Mouse (Mus musculus) adrenal gland, postnatal 4 days (tissue): ENCODE measurements around the gene Snd1. TPM values are rescaled to one million over a fixed set of nuclear protein-coding genes. Genes with fewer than 3 reads are reported as not detected.

Experiments used
- DNase-seq, 2 experiments: peaks; one replicate each; pipeline ENCODE4 v3.0.0; 2021 to 2022; ENCODE audit warnings: low spot score in 2 of 2, mixed read lengths in 2 of 2
- total RNA-seq, 2 experiments: library from RNA; stranded (reverse); gene quantifications; 2 replicates each; pipeline ENCODE4 v1.2.3; 2021

The Snd1 gene
- total RNA-seq, 2 experiments from 2014 or later: 148 to 163 TPM

DNA sequence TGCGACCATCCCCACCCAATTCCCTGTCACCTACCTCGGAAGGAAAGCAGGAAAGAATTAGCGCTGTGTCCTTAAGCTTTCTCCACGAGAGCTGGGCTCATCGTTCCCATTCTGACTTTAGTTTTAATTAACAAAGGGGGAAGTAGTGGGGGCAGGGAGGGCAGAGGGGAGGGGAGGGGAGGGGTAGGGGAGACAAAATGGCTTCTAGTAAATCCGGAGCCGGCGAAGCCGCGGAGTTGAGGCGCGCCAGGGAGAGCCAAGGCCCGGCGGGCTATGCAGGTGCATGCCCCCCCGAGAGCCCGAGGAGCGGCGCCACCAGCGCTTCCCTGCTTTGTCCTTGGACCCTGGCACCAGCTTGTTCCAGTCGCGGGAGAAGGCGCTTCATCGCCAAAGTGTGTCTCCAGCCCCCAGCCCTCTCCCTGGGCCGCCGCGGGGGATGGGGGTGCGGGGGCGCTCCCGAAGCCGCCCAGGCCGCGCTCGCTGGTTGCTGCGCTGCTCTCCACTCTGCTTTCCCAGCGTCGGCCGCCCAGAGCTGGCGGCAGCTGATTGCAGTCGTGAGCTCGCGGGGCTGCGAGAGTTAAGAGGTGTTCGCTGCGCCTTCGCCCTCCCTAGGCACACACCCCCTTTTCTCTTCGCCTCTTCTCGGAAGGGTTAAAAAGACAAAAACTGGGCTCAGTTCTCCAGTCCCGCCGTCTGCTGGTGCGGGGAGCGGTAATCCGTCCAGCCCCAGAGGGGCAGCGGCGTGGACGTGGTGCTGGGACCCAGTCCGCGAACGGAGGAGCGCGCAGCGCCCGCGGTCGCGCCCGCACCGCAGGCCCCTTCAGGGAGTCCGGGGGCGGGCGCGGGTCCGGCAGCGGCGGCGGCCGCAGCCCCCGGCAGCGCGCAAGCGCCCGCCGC lies 357.2 kb downstream of the Snd1 start:
- no peak for DNase-seq

DNA sequence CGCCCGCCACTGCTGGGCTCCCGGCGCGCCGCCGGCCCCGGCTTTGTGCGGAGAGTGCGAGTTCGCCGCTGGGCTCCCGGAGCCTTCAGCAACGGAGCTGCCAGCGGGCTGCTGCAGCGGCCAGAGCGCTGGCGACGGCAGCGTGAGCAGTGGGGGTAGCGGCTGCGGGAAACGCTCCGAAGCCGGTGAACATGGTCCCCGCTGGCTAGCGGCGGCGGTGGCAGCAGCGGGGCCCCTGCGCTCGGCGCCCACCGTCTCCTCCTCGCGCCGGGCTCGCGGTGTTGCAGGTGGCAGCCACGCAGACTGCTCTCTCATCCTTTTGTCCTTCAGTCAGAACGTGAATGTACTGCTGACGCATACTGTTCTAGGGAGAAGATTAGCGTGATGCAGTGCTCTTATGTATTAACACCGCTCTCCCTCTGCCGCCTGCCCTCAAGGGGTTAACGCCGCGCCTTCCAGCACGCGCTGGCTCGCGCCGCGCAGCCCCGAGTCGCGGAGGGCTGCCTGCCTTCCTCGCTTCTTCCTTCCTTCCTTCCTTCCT lies 357.9 kb downstream of the Snd1 start:
- no peak for DNase-seq

DNA sequence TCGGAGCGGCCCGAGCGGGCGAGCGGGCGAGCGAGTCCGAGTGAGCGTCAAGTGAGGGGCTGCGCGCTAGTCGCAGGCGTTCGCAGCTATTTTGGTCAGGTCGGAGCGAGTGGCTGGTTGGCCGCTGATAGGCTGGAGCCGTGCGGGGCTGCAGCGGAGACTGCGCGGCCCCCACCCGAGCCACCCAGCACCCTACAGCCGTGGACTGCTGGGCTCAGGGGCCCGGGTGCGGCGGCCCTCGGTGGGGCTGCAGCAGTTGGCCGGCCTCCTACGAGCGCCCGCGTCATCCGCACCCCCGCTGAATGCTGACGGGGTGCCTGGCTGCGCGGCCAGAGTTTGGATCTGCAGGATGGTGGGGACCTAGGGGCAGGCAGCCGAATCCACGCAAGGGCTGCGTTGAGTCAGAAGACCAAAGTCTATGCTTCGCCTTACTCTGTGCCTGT lies 358.5 kb downstream of the Snd1 start:
- DNase-seq: no peak

DNA sequence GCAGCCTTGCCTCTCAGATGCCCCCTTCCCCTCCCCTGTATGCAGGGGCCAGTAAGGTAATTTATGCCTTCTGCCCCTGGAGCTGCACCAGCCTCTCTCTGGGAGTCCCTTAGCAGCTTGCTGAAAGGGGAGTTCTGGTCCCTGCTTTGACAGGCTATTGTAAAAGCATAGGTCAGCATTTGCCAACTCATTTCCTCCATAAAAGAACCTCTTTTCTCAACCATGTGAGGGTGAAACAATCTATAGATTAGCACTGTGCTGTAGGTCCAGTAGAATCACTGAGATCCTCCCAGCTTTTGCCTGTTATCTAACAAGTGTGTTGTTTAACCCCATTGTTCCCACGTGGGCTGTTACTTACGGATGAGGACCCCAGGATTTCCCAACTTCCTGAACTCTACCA lies 359.1 kb downstream of the Snd1 start:
- DNase-seq: no peak

DNA sequence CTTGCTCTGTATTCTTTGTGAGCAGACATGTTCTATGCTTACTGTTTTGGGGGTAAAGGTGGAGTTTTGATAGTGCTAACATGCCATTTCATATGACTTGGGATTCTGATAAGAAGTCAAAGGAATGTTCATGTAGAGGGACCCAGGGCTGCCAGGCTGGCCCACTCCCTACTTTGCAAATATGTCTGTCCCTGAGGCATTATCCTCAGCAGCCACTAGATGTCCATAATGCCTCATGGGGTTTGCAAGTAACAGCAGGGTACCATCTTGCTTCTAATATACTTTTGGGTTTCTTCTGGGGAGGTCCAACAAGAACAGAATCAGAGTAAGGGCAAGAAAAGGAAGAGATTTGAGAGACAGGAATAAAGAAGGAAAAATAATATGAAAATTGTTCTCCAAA lies 361.7 kb downstream of the Snd1 start:
- no peak for DNase-seq

DNA sequence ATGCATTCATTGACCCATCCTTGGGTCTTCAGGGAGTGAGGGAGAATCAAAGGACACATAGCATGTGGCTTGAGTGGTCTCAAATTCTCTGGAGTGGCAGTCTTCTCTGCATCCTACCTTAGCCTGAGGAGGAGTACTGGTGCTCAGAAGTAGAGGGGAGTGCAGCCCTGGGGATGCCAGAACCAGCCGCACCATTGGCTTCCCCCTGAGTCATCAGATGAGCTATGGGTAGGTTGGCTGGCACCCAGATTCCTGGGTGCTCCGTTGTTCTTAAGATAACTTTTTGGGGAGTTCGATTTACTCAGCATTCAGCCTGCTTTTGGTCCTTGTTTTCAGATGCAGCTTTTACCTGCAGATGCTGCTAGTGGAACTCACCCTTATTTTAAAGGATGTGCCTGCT lies 366.6 kb downstream of the Snd1 start:
- DNase-seq: no peak

DNA sequence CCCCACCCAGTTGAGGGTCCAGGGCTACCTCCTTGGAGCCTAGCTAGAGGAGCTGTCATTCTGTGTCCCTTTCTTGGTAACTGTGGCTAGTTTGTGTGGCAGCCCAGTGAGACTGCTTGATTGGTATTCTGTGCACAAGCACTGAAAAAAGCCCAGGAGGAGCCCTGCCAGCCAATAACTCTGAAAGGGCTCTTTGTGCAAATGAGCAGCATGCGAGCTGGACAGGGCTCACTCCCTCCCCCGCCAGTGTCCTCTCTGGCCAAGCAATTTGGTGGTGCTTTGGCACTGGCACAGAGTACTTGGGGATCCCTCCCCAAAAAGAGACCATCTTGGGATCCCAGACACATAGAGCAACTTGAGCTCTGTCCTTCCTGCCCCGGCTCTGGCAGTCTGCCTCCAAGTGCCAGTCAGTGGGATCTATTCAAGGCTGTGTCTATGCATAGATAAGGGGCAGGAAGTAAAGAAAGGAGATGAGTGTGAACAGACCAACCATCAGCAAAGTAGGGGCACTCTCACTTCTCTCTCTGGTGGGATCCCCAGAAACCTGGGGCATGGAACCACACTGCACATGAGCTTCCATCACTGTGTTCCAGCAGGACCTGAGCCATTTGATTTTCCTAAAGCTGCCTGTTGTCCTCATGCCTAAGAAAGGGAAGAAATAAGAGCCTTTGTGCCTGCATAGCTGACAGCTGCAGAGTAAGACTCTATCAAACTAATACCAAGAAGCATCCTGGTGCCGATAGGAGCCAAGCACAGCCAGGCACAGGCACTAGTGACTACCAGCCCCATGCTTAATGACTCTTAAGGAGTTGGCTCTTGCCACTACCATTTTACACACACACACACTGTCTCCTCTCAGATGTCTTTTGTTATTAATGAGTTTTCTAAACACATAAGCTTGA lies 367.7 kb downstream of the Snd1 start:
- no peak for DNase-seq

DNA sequence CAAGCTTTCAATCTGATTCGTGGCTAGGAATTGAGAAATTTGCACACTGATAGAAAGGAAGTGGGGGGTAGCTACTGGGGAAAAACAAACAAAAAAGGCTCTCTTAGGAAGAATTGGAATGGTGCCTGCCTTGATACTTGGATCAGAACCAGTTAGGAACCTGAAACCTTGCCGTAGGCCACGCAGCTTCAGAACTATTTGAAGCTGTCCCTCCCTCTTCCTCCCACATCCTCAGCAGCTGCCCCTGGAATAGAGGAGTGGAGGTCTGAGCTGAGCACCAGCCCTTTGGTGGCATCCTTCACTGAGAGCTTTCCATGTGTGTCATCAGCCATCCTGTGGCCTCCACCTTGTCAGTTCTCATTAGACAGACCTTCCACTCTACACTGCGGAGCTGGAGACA lies 370.7 kb downstream of the Snd1 start:
- DNase-seq: no peak

DNA sequence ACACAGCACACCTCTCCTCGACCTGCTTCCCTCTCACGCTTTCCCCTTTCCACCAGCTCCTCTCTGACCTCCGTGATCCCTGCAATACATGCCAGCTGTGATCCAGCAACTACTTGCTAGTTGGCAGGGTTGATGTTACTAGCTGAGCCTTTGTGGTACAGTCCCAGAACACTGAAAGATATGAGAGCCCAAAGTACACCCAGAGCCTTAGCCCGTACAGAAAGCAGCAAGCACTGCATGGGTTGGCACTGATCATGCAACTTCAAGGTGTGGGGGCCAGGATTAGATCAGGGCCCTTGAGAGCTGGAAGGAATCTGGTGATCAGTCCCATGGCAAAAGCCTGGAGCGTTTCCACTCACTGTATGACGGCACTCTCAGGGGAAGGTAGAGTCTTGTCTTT lies 372.7 kb downstream of the Snd1 start:
- no peak for DNase-seq

DNA sequence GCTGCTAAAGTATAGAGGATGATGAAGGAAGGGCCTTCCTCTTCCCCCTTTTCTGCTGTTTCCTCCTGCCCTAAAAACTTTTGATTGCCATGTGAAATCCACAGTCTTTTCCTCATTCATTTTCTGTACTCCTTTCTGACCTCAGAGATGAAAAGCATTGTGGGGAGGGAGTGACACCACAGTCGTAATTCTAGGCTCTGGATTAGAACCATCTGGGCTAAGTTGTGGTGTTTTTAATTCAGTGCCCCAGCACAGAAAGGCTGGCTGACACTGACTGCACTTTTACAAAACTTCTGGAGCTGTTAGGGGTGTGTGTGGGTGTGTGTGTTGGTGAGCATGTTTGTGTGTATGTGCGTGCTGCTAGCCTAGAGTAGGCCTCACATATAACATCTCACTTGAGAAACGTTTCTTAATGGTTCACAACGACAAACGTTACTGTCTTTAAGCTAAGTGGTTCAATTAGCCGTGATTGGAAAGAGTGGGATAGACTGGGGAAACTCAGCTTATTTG lies 373.4 kb downstream of the Snd1 start:
- no peak for DNase-seq

DNA sequence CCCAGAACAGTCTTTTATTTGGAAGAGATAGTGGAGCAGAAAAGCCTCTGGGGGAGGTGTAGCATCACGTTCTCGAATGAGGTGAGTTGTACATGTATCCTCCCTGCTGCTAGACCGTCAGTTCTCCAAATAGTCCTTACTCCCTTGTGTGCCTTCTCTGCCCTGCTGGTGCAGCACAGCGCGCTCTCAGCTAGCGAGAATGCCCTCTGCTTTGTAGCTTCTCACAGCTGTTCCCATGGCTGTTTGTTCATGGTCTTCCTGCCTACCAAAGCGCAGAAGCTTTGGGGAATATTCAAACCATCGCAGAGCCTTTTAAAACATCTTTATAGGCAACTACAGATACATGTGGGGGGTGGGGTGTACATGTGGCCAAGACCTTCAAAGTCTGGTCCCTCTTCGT lies 374.0 kb downstream of the Snd1 start:
- DNase-seq: no peak

DNA sequence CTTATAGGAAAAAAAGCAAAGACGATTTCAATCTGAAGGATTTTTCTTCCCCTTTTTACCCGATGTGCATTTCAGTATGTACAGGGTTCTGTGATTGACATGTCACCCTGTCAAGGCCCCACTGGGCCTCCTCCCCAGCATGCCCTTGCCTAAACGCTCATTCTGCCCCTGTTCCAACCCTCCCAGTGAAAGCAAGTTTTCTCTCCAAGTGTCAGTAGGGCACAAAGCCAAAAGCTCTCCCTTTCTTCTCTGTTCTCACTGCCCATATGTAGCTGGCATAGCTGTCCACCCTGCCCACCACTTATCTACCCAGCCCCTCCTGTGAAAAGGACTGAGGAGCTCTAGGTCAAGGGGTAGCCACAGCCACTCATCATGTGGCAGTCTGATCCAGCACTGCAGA lies 374.4 kb downstream of the Snd1 start:
- DNase-seq: no peak

DNA sequence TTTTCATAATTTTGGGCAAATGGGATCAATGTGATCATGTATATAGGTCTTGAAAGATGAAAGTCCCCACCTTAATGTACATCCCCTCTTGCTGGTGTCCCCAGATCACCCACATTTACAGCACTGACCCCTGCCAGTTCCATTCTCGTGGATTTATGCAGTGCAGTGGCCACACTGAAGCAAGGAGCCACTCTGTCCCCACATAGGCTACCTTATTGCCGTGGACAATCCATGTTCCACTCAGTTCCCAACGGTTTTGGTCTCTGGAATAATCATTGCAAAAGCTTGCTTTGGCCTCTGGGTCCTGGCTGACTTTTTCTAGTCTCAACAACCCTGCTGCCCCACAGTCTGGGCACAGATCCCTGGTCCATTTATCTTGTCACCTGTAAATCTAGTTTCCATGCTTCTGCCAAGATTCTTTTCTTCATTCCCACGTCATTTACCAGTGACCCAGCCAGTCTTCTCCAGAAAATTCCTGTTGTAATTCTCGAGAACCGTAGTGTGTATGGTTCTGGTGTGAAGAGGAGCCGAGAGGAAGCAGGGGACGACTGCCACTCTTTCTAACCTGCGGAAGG lies 375.5 kb downstream of the Snd1 start:
- DNase-seq: no peak

DNA sequence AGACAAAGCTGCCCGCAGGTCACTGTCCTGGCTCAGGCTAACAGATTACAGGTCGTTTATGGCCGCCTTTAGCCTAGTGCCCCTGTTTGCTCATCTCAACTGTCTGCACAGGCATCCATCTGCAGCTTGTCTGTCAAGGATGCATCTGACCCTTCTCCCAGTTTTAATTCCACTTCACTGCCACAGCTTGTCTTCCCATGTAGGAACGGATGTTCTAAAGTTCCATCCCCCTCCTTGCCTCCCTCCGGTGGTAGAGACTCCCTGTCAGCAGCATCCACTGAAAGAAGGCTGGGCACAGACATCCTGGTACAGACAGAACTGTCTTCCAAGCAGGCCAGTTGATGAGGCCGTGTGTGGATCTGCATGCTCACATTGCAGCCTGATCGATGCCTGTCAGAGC lies 377.4 kb downstream of the Snd1 start:
- DNase-seq: no peak

DNA sequence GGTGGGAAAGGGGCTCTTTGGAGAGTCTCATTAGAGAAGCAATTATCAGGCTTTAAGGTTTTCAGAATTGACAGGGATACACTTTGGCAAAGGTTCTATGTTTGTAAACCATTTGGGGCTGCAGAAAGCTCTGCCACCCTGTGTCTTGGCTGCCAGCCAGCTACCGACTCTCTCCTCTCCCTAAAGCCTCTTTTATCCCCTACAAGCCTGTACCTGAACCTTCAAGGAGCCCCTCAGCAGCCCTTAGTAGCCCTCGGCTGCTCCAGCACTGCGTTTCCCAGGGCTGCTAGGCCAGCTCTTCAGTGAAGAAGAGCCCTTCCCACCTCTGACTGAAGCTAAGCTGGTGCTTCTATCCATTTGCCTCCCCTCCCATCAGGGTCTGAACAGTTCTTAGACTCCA lies 378.2 kb downstream of the Snd1 start:
- no peak for DNase-seq

DNA sequence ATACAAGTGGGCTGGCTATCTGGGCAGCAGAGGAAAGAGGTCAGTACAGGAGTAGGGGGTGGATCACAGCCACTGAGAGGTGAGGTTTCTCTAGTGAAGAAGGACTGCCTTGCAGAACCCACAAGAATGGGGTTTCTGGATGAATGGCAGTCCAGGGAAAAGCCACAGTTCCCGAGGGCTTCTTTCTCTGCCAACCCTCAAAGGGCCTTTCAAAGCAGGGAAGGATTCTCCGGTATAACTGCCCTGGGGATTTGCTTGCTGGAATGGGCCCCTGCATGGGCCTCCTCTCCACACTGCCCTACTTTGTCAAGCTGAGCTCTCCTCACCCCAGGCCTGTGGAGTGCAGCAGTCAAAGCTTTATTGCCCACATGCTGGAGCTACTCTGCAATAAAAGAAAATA lies 378.7 kb downstream of the Snd1 start:
- DNase-seq: no peak

DNA sequence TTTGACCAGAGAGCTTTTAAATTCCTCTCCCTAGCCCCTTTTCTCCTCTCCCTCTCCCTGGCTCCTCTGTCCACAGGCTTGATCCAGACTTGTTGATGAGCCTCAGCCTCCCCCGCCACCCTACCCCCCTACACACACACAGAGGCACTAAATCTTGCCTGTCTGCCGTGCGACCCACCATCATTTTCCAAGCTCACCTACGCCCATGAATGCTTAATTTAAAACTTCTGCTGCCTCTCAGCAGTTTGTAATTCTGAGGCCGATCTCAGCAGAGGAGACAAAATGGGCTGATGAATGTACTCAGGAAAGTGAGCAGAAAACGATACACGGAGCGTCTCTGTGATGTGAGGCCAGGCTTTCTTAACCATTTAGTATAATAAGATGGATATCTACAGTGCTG lies 379.7 kb downstream of the Snd1 start:
- DNase-seq: no peak

DNA sequence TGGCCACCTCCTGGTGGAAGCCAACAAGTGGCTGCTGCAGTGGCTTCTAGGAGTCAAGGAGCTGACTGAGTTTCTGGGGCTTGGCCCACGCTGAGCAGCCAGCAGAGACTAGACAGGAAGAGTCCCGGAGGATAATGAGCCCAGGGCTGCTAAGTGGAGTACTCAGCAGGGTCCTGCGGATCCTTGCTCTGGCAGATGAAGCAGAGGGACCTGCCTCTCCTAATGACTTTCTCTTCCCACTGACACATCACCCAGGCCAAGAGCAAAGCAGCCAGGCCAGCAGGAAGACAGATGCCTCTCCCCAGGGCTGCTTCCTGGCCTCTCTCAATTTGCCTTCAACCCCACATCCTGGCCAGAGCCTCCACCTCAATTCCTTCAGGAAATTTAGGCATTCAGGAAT lies 380.5 kb downstream of the Snd1 start:
- DNase-seq: no peak

DNA sequence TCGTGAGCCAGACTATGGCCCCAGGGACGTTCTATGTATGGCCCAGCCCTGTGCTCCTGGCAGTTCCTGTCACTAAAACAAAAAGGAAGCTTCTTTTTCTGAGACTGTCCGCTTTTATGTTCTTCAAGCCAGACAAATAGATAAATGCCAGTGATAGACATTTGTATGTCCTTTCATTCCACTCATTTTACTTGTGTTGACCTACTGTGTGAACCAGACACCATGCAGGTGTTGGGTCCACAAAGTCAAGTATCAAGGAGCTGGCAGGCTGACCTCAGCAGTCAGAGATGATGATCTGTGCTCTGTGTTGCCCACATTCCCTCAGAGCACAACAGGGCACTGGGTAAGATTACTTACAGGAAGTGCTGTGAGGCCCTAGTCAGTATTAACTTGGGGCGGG lies 381.9 kb downstream of the Snd1 start:
- DNase-seq: no peak

DNA sequence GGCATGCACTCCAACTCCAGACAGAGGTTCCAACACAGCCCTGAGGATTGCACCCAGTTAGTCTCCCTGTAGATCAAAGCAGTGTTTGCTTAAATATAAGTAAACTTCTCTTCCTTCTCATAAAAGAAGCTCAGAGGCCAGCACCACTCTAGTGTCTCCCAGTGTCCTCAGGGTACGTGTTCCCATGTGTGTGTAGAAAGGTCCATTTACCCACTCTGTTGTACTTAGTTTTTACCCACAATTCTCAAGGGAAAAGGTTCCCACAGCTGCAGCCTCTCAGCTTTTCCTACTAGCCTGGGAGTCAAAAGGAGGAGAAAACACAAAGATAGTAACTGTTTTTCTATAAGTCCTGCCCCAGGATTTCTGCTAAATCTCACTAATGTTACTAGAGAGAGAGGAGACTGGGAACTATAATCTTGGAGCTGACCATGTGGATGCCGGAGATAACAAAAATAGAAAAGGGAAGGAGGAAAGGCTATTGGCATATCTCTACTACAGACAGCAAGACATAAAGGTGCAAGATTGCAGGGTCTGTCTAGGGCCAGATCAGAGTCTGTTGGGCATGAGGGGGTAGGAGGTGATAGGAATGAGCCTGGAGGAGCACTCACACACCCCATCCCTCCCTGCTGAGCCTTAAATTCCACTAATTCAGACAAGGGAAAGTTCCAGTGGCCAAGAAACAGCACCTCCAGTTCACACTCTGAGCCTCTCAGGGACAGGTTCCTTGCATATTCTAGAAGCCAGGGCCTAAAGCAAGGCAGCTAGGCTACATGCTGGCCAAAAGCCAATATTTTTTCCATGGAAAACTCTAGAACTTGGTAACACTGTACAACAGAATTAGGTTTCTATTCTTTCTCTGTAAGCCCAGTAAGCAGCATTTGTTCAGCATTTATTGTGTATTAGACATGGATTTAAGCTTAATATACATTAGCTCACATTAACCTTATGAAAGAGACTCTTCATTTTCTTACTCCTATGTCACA lies 382.6 kb downstream of the Snd1 start:
- DNase-seq: no peak
